Mouse (Mus musculus): ENCODE results near the gene Ttll3. TPM values are rescaled to one million over a fixed set of nuclear protein-coding genes. Genes with fewer than 3 reads are reported as not detected.

The Ttll3 gene
- polyA plus RNA-seq, 1 experiment from 2014 or later, result 4.2 TPM

DNA sequence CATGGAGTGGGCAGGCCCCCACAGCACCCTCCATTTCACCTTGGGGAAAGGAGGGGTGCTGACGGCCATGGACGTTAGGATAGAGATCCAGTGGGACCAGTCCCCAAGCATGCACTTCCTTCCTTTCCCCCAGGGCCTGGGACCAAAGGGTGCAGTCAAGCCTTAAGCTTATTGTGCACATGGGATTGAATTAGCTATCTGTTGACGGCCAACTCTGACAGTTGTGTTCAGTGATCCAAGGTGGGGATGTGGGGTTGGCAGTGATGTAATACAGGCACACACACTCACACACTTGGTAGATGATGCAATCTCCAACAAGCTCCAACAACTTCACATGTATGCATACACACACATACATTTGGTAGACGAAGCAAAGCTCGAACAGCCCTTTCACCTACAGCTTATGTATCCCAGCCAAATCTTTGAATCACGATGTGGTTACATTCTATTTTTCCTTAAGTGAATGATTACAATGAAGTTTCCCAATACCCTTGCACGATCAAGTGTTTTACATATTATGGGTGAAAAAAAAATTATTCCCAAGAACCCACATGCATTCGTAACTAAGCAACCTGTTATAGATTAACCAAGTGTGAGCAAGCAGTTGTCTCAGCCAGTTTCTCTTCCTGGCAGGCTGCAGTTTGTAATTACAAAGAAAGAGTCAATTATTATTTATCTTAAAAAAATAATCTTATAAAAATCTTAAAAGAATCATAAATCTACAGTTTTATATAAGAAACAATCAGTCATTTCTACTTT is 55.3 kb downstream of the Ttll3 start:
- no peaks in the 10 kb centered on the region for H3K4me1 ChIP-seq (replicated peaks; ENCODE audit: control insufficient read depth, insufficient read depth, low read length)
- no peak overlapping the region for H3K9ac ChIP-seq (ENCODE audit: low read depth, low read length)
- 78% methylated on average over 6 of the region's 8 CpGs for WGBS
- no peak overlapping the region for H3K4me3 ChIP-seq (ENCODE audit: low read depth, low read length)
- H3K9me3 ChIP-seq (ENCODE audit: control insufficient read depth, low read length), result no peaks in the 10 kb centered on the region
- DNase-seq (ENCODE audit: low spot score) (no peak), ATAC-seq (ENCODE audit: low FRiP score) (no peak)
- H3K4me2 ChIP-seq (replicated peaks; ENCODE audit: low read depth, low read length), result no peak overlapping the region
- H3K36me3 ChIP-seq (ENCODE audit: control insufficient read depth, insufficient read depth, low read length), result 0 out of 2 replicates have a peak, but pooled peaks cover 2% of the 10 kb centered on the region
- no peaks in the 10 kb centered on the region for H3K27me3 ChIP-seq (ENCODE audit: control insufficient read depth, insufficient read depth, low read length)
- H3K27ac ChIP-seq (ENCODE audit: low read depth, low read length), result no peak overlapping the region

DNA sequence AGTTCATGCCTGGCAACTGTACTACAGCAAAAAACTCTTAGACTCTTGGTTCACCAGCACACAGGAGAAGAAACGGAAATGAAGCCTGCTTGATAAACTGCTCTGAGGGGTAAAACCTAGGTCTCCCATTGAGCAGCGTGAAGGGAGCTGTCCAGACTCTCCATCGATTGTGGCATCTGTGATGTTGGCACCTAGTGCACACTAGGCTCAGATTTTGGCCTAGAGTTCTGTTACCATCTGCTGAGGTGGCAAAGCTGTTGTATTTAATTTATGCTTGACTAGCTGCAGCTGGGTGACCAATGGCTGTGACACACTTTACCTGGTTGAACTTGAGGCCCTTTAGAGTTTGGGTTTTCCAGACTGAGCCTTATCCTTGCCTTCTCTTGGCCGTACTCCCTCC is 58.6 kb downstream of the Ttll3 start:
- Histone ChIP-seq H3K36me3 (ENCODE audit: control insufficient read depth, insufficient read depth, low read length) (0 out of 2 replicates have a peak, but pooled peaks cover 2% of the 10 kb centered on the region), H3K4me1 (replicated peaks; ENCODE audit: control insufficient read depth, insufficient read depth, low read length) (no peaks in the 10 kb centered on the region), H3K4me2 (replicated peaks; ENCODE audit: low read depth, low read length) (no peak overlapping the region), H3K4me3 (ENCODE audit: low read depth, low read length) (no peak overlapping the region), H3K27me3 (ENCODE audit: control insufficient read depth, insufficient read depth, low read length) (no peaks in the 10 kb centered on the region), H3K27ac (ENCODE audit: low read depth, low read length) (no peak overlapping the region), H3K9me3 (ENCODE audit: control insufficient read depth, low read length) (no peaks in the 10 kb centered on the region), H3K9ac (ENCODE audit: low read depth, low read length) (no peak overlapping the region)
- 89% methylated on average over 4 of the region's 4 CpGs for WGBS
- no peak for DNase-seq (ENCODE audit: low spot score)
- ATAC-seq (ENCODE audit: low FRiP score), result no peak

DNA sequence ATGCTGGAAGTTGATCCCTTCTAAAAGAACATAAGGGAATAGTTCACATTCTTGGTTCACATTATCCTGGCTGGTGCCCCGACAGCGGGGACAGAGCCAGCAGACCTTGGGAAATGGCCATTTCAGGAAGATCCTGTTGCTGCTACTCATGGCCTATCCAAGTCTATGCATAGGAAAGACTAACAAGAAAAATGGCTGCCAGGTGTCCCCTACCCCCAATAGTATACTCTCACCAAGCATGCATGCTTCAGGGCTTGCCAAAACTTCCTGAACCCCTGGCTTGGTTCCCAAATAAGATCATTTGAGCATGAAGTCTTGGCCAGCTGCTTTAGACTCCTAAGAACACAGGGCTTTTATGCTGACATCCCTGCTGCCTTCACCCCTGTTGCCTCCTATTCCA is 62.8 kb downstream of the Ttll3 start:
- H3K4me3 ChIP-seq (ENCODE audit: low read depth, low read length), result no peak overlapping the region
- DNase-seq (ENCODE audit: low spot score) (no peak), ATAC-seq (ENCODE audit: low FRiP score) (no peak)
- H3K27ac ChIP-seq (ENCODE audit: low read depth, low read length), result no peak overlapping the region
- H3K9me3 ChIP-seq (ENCODE audit: control insufficient read depth, low read length), result no peaks in the 10 kb centered on the region
- no peak overlapping the region for H3K9ac ChIP-seq (ENCODE audit: low read depth, low read length)
- no peak overlapping the region for H3K4me2 ChIP-seq (replicated peaks; ENCODE audit: low read depth, low read length)
- no peaks in the 10 kb centered on the region for H3K27me3 ChIP-seq (ENCODE audit: control insufficient read depth, insufficient read depth, low read length)
- 0 out of 2 replicates have a peak, but pooled peaks cover 2% of the 10 kb centered on the region for H3K36me3 ChIP-seq (ENCODE audit: control insufficient read depth, insufficient read depth, low read length)
- 85% methylated on average over 2 of the region's 2 CpGs for WGBS
- no peaks in the 10 kb centered on the region for H3K4me1 ChIP-seq (replicated peaks; ENCODE audit: control insufficient read depth, insufficient read depth, low read length)

DNA sequence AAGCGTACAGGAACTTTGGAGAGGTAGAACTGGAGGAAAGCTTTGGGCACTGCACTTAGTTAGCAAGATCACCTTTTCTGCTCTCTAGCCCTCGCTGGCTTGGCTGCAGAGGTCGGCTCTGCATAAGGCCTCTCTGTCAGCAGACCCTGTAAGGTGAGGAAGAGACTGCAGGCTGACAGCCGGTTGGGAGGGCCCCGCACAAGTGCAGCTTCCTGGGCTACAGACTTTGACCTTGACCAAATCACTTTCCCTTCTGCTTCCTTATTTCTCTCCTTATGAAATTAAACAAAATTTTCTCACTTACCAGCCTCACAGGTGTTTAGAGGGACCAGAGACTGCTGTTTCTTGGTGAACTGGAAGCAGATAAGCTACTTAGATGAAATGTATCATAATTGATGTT is 65.9 kb downstream of the Ttll3 start:
- no peak overlapping the region for H3K9ac ChIP-seq (ENCODE audit: low read depth, low read length)
- WGBS, result 63% methylated on average over 5 of the region's 5 CpGs
- H3K4me3 ChIP-seq (ENCODE audit: low read depth, low read length), result no peak overlapping the region
- H3K9me3 ChIP-seq (ENCODE audit: control insufficient read depth, low read length), result no peaks in the 10 kb centered on the region
- no peak for ATAC-seq (ENCODE audit: low FRiP score)
- H3K27ac ChIP-seq (ENCODE audit: low read depth, low read length), result no peak overlapping the region
- H3K27me3 ChIP-seq (ENCODE audit: control insufficient read depth, insufficient read depth, low read length), result no peaks in the 10 kb centered on the region
- H3K4me2 ChIP-seq (replicated peaks; ENCODE audit: low read depth, low read length), result no peak overlapping the region
- no peaks in the 10 kb centered on the region for H3K4me1 ChIP-seq (replicated peaks; ENCODE audit: control insufficient read depth, insufficient read depth, low read length)
- no peaks in the 10 kb centered on the region for H3K36me3 ChIP-seq (ENCODE audit: control insufficient read depth, insufficient read depth, low read length)
- DNase-seq (ENCODE audit: low spot score), result no peak

DNA sequence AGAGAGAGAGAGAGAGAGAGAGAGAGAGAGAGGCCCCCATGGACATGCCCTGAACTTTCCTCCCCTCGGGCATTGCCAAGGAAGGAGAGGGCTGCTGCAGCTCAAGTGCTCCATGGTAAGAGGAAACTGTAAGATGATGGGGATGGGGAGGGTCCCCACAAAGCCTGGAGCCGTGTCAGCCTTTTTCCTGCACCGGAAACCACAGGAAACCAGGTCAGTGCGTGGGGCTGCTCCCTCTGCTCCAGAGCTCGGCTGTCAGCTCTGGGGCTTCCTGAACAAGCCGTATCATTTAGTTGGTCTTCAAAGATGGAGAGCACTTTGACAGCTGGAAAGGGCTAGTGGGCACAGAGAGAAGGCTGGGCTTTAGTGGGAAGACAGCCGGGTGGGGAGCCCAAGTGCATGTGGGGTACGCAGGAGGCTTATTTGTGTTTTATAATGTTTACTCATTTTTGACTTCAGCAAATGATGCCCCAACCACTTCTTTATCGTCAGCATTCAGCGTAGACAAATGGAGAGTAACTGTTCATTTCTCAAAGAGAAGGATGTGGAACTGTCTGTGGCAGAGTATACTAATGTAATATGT is 69.0 kb downstream of the Ttll3 start, which contains the start of gene Il17re:
Gene Il17re, plus strand, starts transcription at position 533 of the 583 bp plus-strand sequence.
- no peak within 1 kb of the TSS for H3K9ac ChIP-seq (ENCODE audit: low read depth, low read length)
- DNase-seq (ENCODE audit: low spot score), result no peak
- no peaks in the 10 kb centered on the region for H3K27me3 ChIP-seq (ENCODE audit: control insufficient read depth, insufficient read depth, low read length)
- no peaks in the 10 kb centered on the region for H3K36me3 ChIP-seq (ENCODE audit: control insufficient read depth, insufficient read depth, low read length)
- no peak within 1 kb of the TSS for H3K4me2 ChIP-seq (replicated peaks; ENCODE audit: low read depth, low read length)
- H3K27ac ChIP-seq (ENCODE audit: low read depth, low read length), result no peak within 1 kb of the TSS
- no peak within 1 kb of the TSS for H3K4me3 ChIP-seq (ENCODE audit: low read depth, low read length)
- no peaks in the 10 kb centered on the region for H3K9me3 ChIP-seq (ENCODE audit: control insufficient read depth, low read length)
- ATAC-seq (ENCODE audit: low FRiP score), result no peak
- 78% methylated on average over 10 of the region's 10 CpGs for WGBS
- H3K4me1 ChIP-seq (replicated peaks; ENCODE audit: control insufficient read depth, insufficient read depth, low read length), result no peaks in the 10 kb centered on the region

DNA sequence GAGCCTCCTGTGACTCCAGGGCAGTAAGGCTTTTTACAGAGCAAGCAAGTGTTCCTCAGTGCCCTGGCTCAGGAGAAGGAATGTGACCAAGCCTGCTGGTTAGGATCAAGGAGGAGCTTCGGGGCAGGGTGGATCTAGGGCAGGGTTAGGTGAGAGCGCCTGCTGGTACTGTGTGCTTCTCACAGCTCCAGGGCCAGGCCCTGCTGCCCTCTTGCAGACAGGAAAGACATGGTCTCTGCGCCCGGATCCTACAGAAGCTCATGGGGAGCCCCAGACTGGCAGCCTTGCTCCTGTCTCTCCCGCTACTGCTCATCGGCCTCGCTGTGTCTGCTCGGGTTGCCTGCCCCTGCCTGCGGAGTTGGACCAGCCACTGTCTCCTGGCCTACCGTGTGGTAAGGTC is 69.6 kb downstream of the Ttll3 start:
- H3K4me2 ChIP-seq (replicated peaks; ENCODE audit: low read depth, low read length), result no peak overlapping the region
- H3K4me3 ChIP-seq (ENCODE audit: low read depth, low read length), result no peak overlapping the region
- DNase-seq (ENCODE audit: low spot score), result no peak
- H3K36me3 ChIP-seq (ENCODE audit: control insufficient read depth, insufficient read depth, low read length), result no peaks in the 10 kb centered on the region
- H3K9ac ChIP-seq (ENCODE audit: low read depth, low read length), result no peak overlapping the region
- H3K9me3 ChIP-seq (ENCODE audit: control insufficient read depth, low read length), result no peaks in the 10 kb centered on the region
- 63% methylated on average over 10 of the region's 10 CpGs for WGBS
- H3K4me1 ChIP-seq (replicated peaks; ENCODE audit: control insufficient read depth, insufficient read depth, low read length), result no peaks in the 10 kb centered on the region
- no peaks in the 10 kb centered on the region for H3K27me3 ChIP-seq (ENCODE audit: control insufficient read depth, insufficient read depth, low read length)
- ATAC-seq (ENCODE audit: low FRiP score), result no peak
- H3K27ac ChIP-seq (ENCODE audit: low read depth, low read length), result no peak overlapping the region

- DNase-seq (ENCODE audit: low spot score) (no peak), ATAC-seq (ENCODE audit: low FRiP score) (no peak)
- no peaks in the 10 kb centered on the region for H3K9me3 ChIP-seq (ENCODE audit: control insufficient read depth, low read length)
- 70% methylated on average over 7 of the region's 7 CpGs for WGBS
- H3K4me1 ChIP-seq (replicated peaks; ENCODE audit: control insufficient read depth, insufficient read depth, low read length), result no peaks in the 10 kb centered on the region
- peaks cover 5% of the 10 kb centered on the region; the same call in 1 of the 2 replicates for H3K27me3 ChIP-seq (ENCODE audit: control insufficient read depth, insufficient read depth, low read length)
- no peak overlapping the region for H3K27ac ChIP-seq (ENCODE audit: low read depth, low read length)
- H3K4me3 ChIP-seq (ENCODE audit: low read depth, low read length), result no peak overlapping the region
- H3K9ac ChIP-seq (ENCODE audit: low read depth, low read length), result no peak overlapping the region
- H3K4me2 ChIP-seq (replicated peaks; ENCODE audit: low read depth, low read length), result no peak overlapping the region
- H3K36me3 ChIP-seq (ENCODE audit: control insufficient read depth, insufficient read depth, low read length), result no peaks in the 10 kb centered on the region
Measured at GRCm38 (mm10) chr6:113464040-113464439, 75.0 kb downstream of the Ttll3 start.
